Mouse (Mus musculus): ENCODE measurements around the gene Gins3. TPM values are rescaled to one million over a fixed set of nuclear protein-coding genes. Genes with fewer than 3 reads are reported as not detected.

The Gins3 gene
- polyA plus RNA-seq, 1 experiment from 2014 or later: 12.9 TPM

- Histone ChIP-seq H3K4me3 (replicated peaks) (no peak overlapping the region), H3K27ac (no peak overlapping the region), H3K9me3 (no peaks in the 10 kb centered on the region), H3K4me2 (replicated peaks) (no peak overlapping the region), H3K9ac (replicated peaks) (no peak overlapping the region), H3K27me3 (peaks cover 25% of the 10 kb centered on the region), H3K4me1 (replicated peaks) (peaks cover 10% of the 10 kb centered on the region; the same call in 1 of the 2 replicates), H3K36me3 (no peaks in the 10 kb centered on the region)
- 91% methylated on average over 6 of the region's 6 CpGs for WGBS
- no peak for ATAC-seq
Measured at GRCm38 (mm10) chr8:95671861-95672260, 38.6 kb downstream of the Gins3 start.

- no peak for ATAC-seq
- H3K9me3 ChIP-seq: no peaks in the 10 kb centered on the region
- H3K4me1 ChIP-seq (replicated peaks): peaks cover 10% of the 10 kb centered on the region
- no peak overlapping the region for H3K9ac ChIP-seq (replicated peaks)
- WGBS: 80% methylated on average over 5 of the region's 5 CpGs
- no peak overlapping the region for H3K4me3 ChIP-seq (replicated peaks)
- H3K4me2 ChIP-seq (replicated peaks): no peak overlapping the region
- H3K27ac ChIP-seq: no peak overlapping the region
- peaks cover 32% of the 10 kb centered on the region for H3K27me3 ChIP-seq
- H3K36me3 ChIP-seq: no peaks in the 10 kb centered on the region
Measured at GRCm38 (mm10) chr8:95672811-95673210, 39.6 kb downstream of the Gins3 start.

- Histone ChIP-seq H3K27me3 (peaks cover 60% of the 10 kb centered on the region), H3K36me3 (no peaks in the 10 kb centered on the region), H3K9me3 (no peaks in the 10 kb centered on the region), H3K4me3 (replicated peaks) (peak within 1 kb of the TSS; percentile 62), H3K27ac (peak within 1 kb of the TSS; percentile 30; the same call in 1 of the 2 replicates), H3K4me1 (replicated peaks) (peaks cover 14% of the 10 kb centered on the region), H3K4me2 (replicated peaks) (peak within 1 kb of the TSS; percentile 82), H3K9ac (replicated peaks) (peak within 1 kb of the TSS; percentile 77)
- 47% methylated on average over 9 of the region's 9 CpGs for WGBS
- ATAC-seq: no peak
Measured at GRCm38 (mm10) chr8:95676631-95677030, 43.4 kb downstream of the Gins3 start, which contains the start of gene Ndrg4. Ndrg4 (plus strand) TSS chr8:95676980.

GRCm38 (mm10) chr8:95677591-95678023 is 44.4 kb downstream of the Gins3 start:
- Histone ChIP-seq H3K27me3 (peaks cover 62% of the 10 kb centered on the region), H3K9me3 (no peaks in the 10 kb centered on the region), H3K4me3 (replicated peaks) (peak overlapping the region; percentile 62), H3K27ac (peak overlapping the region; percentile 30; the same call in 1 of the 2 replicates), H3K36me3 (no peaks in the 10 kb centered on the region), H3K9ac (replicated peaks) (peak overlapping the region; percentile 77), H3K4me1 (replicated peaks) (peaks cover 14% of the 10 kb centered on the region), H3K4me2 (replicated peaks) (peak overlapping the region; percentile 82)
- WGBS: 0% methylated on average over 12 of the region's 48 CpGs
- peak; percentile 67 for ATAC-seq

- peak overlapping the region; percentile 30; the same call in 1 of the 2 replicates for H3K27ac ChIP-seq
- no peaks in the 10 kb centered on the region for H3K9me3 ChIP-seq
- peaks cover 62% of the 10 kb centered on the region for H3K27me3 ChIP-seq
Measured at GRCm38 (mm10) chr8:95678024-95678611, 44.9 kb downstream of the Gins3 start.

GRCm38 (mm10) chr8:95688073-95688672 is 54.9 kb downstream of the Gins3 start:
- Histone ChIP-seq H3K27ac (no peak overlapping the region), H3K27me3 (0 out of 2 replicates have a peak, but pooled peaks cover 3% of the 10 kb centered on the region), H3K4me2 (replicated peaks) (no peak overlapping the region), H3K4me1 (replicated peaks) (no peaks in the 10 kb centered on the region), H3K9me3 (no peaks in the 10 kb centered on the region), H3K36me3 (no peaks in the 10 kb centered on the region), H3K9ac (replicated peaks) (no peak overlapping the region), H3K4me3 (replicated peaks) (no peak overlapping the region)
- 80% methylated on average over 10 of the region's 10 CpGs for WGBS
- ATAC-seq: no peak

More at GRCm38 (mm10) chr8:95678024-95678611, 44.9 kb downstream of the Gins3 start:
- peak overlapping the region; percentile 82 for H3K4me2 ChIP-seq (replicated peaks)
- peak overlapping the region; percentile 77 for H3K9ac ChIP-seq (replicated peaks)
- H3K4me1 ChIP-seq (replicated peaks): peaks cover 14% of the 10 kb centered on the region
- WGBS: under 1% methylated on average over 63 of the region's 70 CpGs
- ATAC-seq: peak; percentile 64
- peak overlapping the region; percentile 62 for H3K4me3 ChIP-seq (replicated peaks)
- no peaks in the 10 kb centered on the region for H3K36me3 ChIP-seq

GRCm38 (mm10) chr8:95690929-95691541 is 57.8 kb downstream of the Gins3 start:
- Histone ChIP-seq H3K4me2 (replicated peaks) (no peak overlapping the region), H3K9me3 (no peaks in the 10 kb centered on the region), H3K27me3 (peaks cover 21% of the 10 kb centered on the region), H3K4me1 (replicated peaks) (peaks cover 13% of the 10 kb centered on the region), H3K4me3 (replicated peaks) (no peak overlapping the region), H3K36me3 (no peaks in the 10 kb centered on the region), H3K27ac (no peak overlapping the region), H3K9ac (replicated peaks) (no peak overlapping the region)
- 87% methylated on average over 13 of the region's 13 CpGs for WGBS
- no peak for ATAC-seq

GRCm38 (mm10) chr8:95694631-95695030 is 61.4 kb downstream of the Gins3 start:
- H3K27ac ChIP-seq: 0 out of 2 replicates have a peak overlapping the region, but pooled peaks have one; percentile 25
- no peaks in the 10 kb centered on the region for H3K9me3 ChIP-seq
- H3K36me3 ChIP-seq: no peaks in the 10 kb centered on the region
- WGBS: 8% methylated on average over 6 of the region's 6 CpGs
- H3K9ac ChIP-seq (replicated peaks): peak overlapping the region; percentile 48
- H3K4me1 ChIP-seq (replicated peaks): peaks cover 23% of the 10 kb centered on the region
- peak overlapping the region; percentile 17; the same call in 1 of the 2 replicates for H3K4me2 ChIP-seq (replicated peaks)
- H3K27me3 ChIP-seq: peaks cover 44% of the 10 kb centered on the region
- H3K4me3 ChIP-seq (replicated peaks): no peak overlapping the region
- ATAC-seq: no peak

Other genes starting within 250 kb of the Gins3 start
- 130 and 135 TPM in 2 replicates for gene Cfap20, start 198.6 kb upstream of the Gins3 start, polyA plus RNA-seq (2015; fragmentation: Nextera tagmentation; extraction: Ambion mirVana)
- 9.9 and 11.2 TPM in 2 replicates for gene Csnk2a2, start 143.4 kb upstream of the Gins3 start, polyA plus RNA-seq (2015; fragmentation: Nextera tagmentation; extraction: Ambion mirVana)
- gene Ccdc113, start 99.4 kb upstream of the Gins3 start, polyA plus RNA-seq (2015; fragmentation: Nextera tagmentation; extraction: Ambion mirVana): 0.57 and 0.93 TPM in 2 replicates
- not detected in 2 replicates for gene Prss54, start 57.1 kb upstream of the Gins3 start, polyA plus RNA-seq (2015; fragmentation: Nextera tagmentation; extraction: Ambion mirVana)
- gene Ndrg4, start 43.5 kb downstream of the Gins3 start, polyA plus RNA-seq (2015; fragmentation: Nextera tagmentation; extraction: Ambion mirVana): 159 and 168 TPM in 2 replicates
- 22.1 and 23.6 TPM in 2 replicates for gene Setd6, start 82.4 kb downstream of the Gins3 start, polyA plus RNA-seq (2015; fragmentation: Nextera tagmentation; extraction: Ambion mirVana)
- 52.1 and 52.7 TPM in 2 replicates for gene Cnot1, start 174.0 kb downstream of the Gins3 start, polyA plus RNA-seq (2015; fragmentation: Nextera tagmentation; extraction: Ambion mirVana)
- gene Sap18b, start 191.9 kb downstream of the Gins3 start, polyA plus RNA-seq (2015; fragmentation: Nextera tagmentation; extraction: Ambion mirVana): 252 and 266 TPM in 2 replicates
- 22.7 and 25.3 TPM in 2 replicates for gene Slc38a7, start 220.1 kb downstream of the Gins3 start, polyA plus RNA-seq (2015; fragmentation: Nextera tagmentation; extraction: Ambion mirVana)

Measured in midbrain, embryonic 13.5 days (tissue).